Mouse (Mus musculus): ENCODE data around the gene Pde4d. TPM values are rescaled to one million over a fixed set of nuclear protein-coding genes. Genes with fewer than 3 reads are reported as not detected.

Gene Pde4d
- total and polyA plus RNA-seq, 3 experiments, result 18.5 to 18.8 TPM; not detected in 1

GRCm38 (mm10) chr13:109665803-109666403 is 1216.2 kb downstream of the Pde4d start:
- H3K4me3 ChIP-seq (ENCODE audit: control insufficient read depth in 1 of 2, insufficient read depth in 1 of 2, low read depth in 2 of 2, low read length in 2 of 2), result peak overlapping the region; percentile 1 to 35; a peak in 2 of 4 replicates
- peak; percentile 81 for DNase-seq (ENCODE audit: low read depth, low spot score)
- peaks cover 18 to 20% of the 10 kb centered on the region in 2 experiments for H3K4me1 ChIP-seq (ENCODE audit: control insufficient read depth in 1 of 2, insufficient read depth in 2 of 2, low read length in 2 of 2)
- H3K9me3 ChIP-seq (replicated peaks; ENCODE audit: insufficient read depth, low read length), result no peaks in the 10 kb centered on the region
- peak overlapping the region; percentile 25 for H3K9ac ChIP-seq (ENCODE audit: control insufficient read depth, low read depth, low read length, poor library complexity, severe bottlenecking)
- TF ChIP-seq MAFK (IDR thresholded peaks at IDR 0.05; ENCODE audit: borderline replicate concordance, low read depth, low read length), result no peak
- TF ChIP-seq RCOR1 (IDR thresholded peaks at IDR 0.05; ENCODE audit: low read depth, low read length), result peak; percentile 78
- TF ChIP-seq SIN3A (IDR thresholded peaks at IDR 0.05; ENCODE audit: low read length), result peak; percentile 71; the same call in 1 of the 2 replicates
- TF ChIP-seq ETS1 (IDR thresholded peaks at IDR 0.05; ENCODE audit: low read depth, low read length), result peak; percentile 90
- peak; percentile 11; the same call in 1 of the 2 replicates for TF ChIP-seq ZC3H11A (IDR thresholded peaks at IDR 0.05; ENCODE audit: low read depth, low read length)
- peak; percentile 50; the same call in 1 of the 2 replicates for TF ChIP-seq MYC (IDR thresholded peaks at IDR 0.05; ENCODE audit: low read depth, low read length)
- peak; percentile 57; the same call in 1 of the 2 replicates for TF ChIP-seq MYB (IDR thresholded peaks at IDR 0.05; ENCODE audit: low read depth, low read length)
- TF ChIP-seq EP300 (IDR thresholded peaks at IDR 0.05; ENCODE audit: low read depth in 1 of 2, low read length in 2 of 2), result peak; percentile 92 to 93
- peak; percentile 93 for TF ChIP-seq TCF12 (IDR thresholded peaks at IDR 0.05; ENCODE audit: low read depth, low read length)
- 0 out of 4 replicates have a peak, but pooled peaks of 1 of the 2 experiments have one; percentile 24 for TF ChIP-seq POLR2A (IDR thresholded peaks at IDR 0.05; ENCODE audit: control insufficient read depth in 1 of 2, insufficient read depth in 1 of 2, low read depth in 1 of 2, low read length in 2 of 2, poor library complexity in 1 of 2)
- no peak for TF ChIP-seq RAD21 (IDR thresholded peaks at IDR 0.05; ENCODE audit: low read depth, low read length)
- TF ChIP-seq NRF1 (IDR thresholded peaks at IDR 0.05; ENCODE audit: insufficient read depth, low read depth, low read length, poor library complexity, severe bottlenecking), result no peak
- 0 out of 2 replicates have a peak, but pooled peaks have one; percentile 31 for TF ChIP-seq BHLHE40 (IDR thresholded peaks at IDR 0.05; ENCODE audit: borderline replicate concordance, low read depth, low read length)
- peak; percentile 56 for TF ChIP-seq TAL1 (IDR thresholded peaks at IDR 0.05; ENCODE audit: low read length)
- 0 out of 2 replicates have a peak, but pooled peaks have one; percentile 74 for TF ChIP-seq JUND (IDR thresholded peaks at IDR 0.05; ENCODE audit: low read depth, low read length)
- TF ChIP-seq MEF2A (IDR thresholded peaks at IDR 0.05; ENCODE audit: extremely low read depth, insufficient replicate concordance, low read depth, low read length, poor library complexity, severe bottlenecking), result no peak
- no peak for TF ChIP-seq E2F4 (IDR thresholded peaks at IDR 0.05; ENCODE audit: borderline replicate concordance, low read depth, low read length)
- TF ChIP-seq USF1 (IDR thresholded peaks at IDR 0.05; ENCODE audit: low read depth, low read length), result no peak
- peak; percentile 49; the same call in 1 of the 2 replicates for TF ChIP-seq MXI1 (IDR thresholded peaks at IDR 0.05; ENCODE audit: low read depth, low read length)
- TF ChIP-seq MAZ (IDR thresholded peaks at IDR 0.05; ENCODE audit: low read depth, low read length), result peak; percentile 81; the same call in 1 of the 2 replicates
- TF ChIP-seq KAT2A (conservative IDR thresholded peaks at IDR 0.05; ENCODE audit: low read depth, low read length), result 0 out of 2 replicates have a peak, but pooled peaks have one; percentile 15
- peak; percentile 96 for TF ChIP-seq GATA1 (IDR thresholded peaks at IDR 0.05; ENCODE audit: low read depth, low read length)
- 0 out of 2 replicates have a peak, but pooled peaks have one; percentile 12 for TF ChIP-seq CHD2 (IDR thresholded peaks at IDR 0.05; ENCODE audit: low read length)
- TF ChIP-seq ZKSCAN1 (IDR thresholded peaks at IDR 0.05; ENCODE audit: low read depth, low read length), result no peak
- H3K36me3 ChIP-seq (ENCODE audit: control insufficient read depth in 1 of 2, insufficient read depth in 2 of 2, low read length in 2 of 2), result peaks cover 0 to 23% of the 10 kb centered on the region in 2 experiments; a peak in 2 of 4 replicates
- H3K27ac ChIP-seq (ENCODE audit: control insufficient read depth, low read depth, low read length), result peak overlapping the region; percentile 73
- no peaks in the 10 kb centered on the region for H3K79me2 ChIP-seq (ENCODE audit: control insufficient read depth, insufficient read depth, low read length, poor library complexity)
- no peaks in the 10 kb centered on the region for H3K27me3 ChIP-seq (ENCODE audit: control insufficient read depth in 1 of 2, insufficient read depth in 2 of 2, low read length in 2 of 2)

Data from MEL (cell line).